In genomic region chr9:108826700-108827340, GRCm38 (mm10) we compare ENCODE assay signal across 8 mouse cellular contexts. TPM values are rescaled to one million over a fixed set of nuclear protein-coding genes. Genes with fewer than 3 reads are reported as not detected.
A peak's percentile ranks its signal among the peaks of the same experiment; 100 is the strongest.
DNase-seq lines count a peak whose midpoint lies in the region; ATAC-seq lines count a peak whose summit lies in the region.

No protein-coding gene starts in this region.

- WGBS in intestine, embryonic 16.5 days = 2% methylated on average over 39 of the region's 39 CpGs
- WGBS in liver, embryonic 11.5 days = 3% methylated on average over 39 of the region's 39 CpGs

- H3K9me3 ChIP-seq in intestine, embryonic 16.5 days (ENCODE audit: control insufficient read depth, low read length) = no peaks in the 10 kb centered on the region
- no peaks in the 10 kb centered on the region for H3K9me3 ChIP-seq in liver, embryonic 11.5 days (ENCODE audit: control insufficient read depth, low read length)

- H3K27ac ChIP-seq in intestine, embryonic 16.5 days (ENCODE audit: low read length) = no peak overlapping the region
- no peak overlapping the region for H3K27ac ChIP-seq in liver, embryonic 11.5 days (ENCODE audit: low read depth, low read length)

- no peak overlapping the region for H3K9ac ChIP-seq in intestine, embryonic 16.5 days (ENCODE audit: low read depth, low read length)
- H3K9ac ChIP-seq in liver, embryonic 11.5 days (ENCODE audit: low read depth, low read length) = no peak overlapping the region

- H3K36me3 ChIP-seq in intestine, embryonic 16.5 days (ENCODE audit: control insufficient read depth, insufficient read depth, low read length) = no peaks in the 10 kb centered on the region
- no peaks in the 10 kb centered on the region for H3K36me3 ChIP-seq in liver, embryonic 11.5 days (ENCODE audit: control insufficient read depth, insufficient read depth, low read length)

- H3K27me3 ChIP-seq in intestine, embryonic 16.5 days (replicated peaks; ENCODE audit: control insufficient read depth, insufficient read depth, low read length) = peaks cover 68% of the 10 kb centered on the region
- H3K27me3 ChIP-seq in liver, embryonic 11.5 days (replicated peaks; ENCODE audit: control insufficient read depth, insufficient read depth, low read length) = peaks cover 88% of the 10 kb centered on the region

- peak overlapping the region; percentile 45 for H3K4me3 ChIP-seq in intestine, embryonic 16.5 days (ENCODE audit: low read length)
- H3K4me3 ChIP-seq in liver, embryonic 11.5 days (ENCODE audit: low read depth, low read length) = peak overlapping the region; percentile 48

- peaks cover 17% of the 10 kb centered on the region for H3K4me1 ChIP-seq in intestine, embryonic 16.5 days (ENCODE audit: control insufficient read depth, insufficient read depth, low read length)
- peaks cover 20% of the 10 kb centered on the region for H3K4me1 ChIP-seq in liver, embryonic 11.5 days (replicated peaks; ENCODE audit: control insufficient read depth, insufficient read depth, low read length)

- ATAC-seq in frontal cortex, adult (ENCODE audit: low TSS enrichment) = no peak
- ATAC-seq in intestine, embryonic 16.5 days = peak; percentile 59
- ATAC-seq in liver, embryonic 11.5 days (replicated peaks; ENCODE audit: low FRiP score) = peak; percentile 59; the same call in 1 of the 2 replicates

- peak; percentile 52 to 54 for DNase-seq in frontal cortex, postnatal 25 days (ENCODE audit: low spot score in 2 of 2)
- DNase-seq in embryo, embryonic 11 days = peak; percentile 84
- DNase-seq in heart, adult 11 months = peak; percentile 96
- peak; percentile 87 for DNase-seq in liver, embryonic 11.5 days (ENCODE audit: low spot score)
- peak; percentile 41 to 78 for DNase-seq in monocyte, adult 2 months (ENCODE audit: low read depth in 1 of 2, low spot score in 2 of 2)
- peak; percentile 64 to 68 for DNase-seq in spleen, postnatal 14 days (ENCODE audit: low spot score in 2 of 2)

- peak overlapping the region; percentile 56 for H3K4me2 ChIP-seq in intestine, embryonic 16.5 days (ENCODE audit: low read depth, low read length)
- peak overlapping the region; percentile 67 for H3K4me2 ChIP-seq in liver, embryonic 11.5 days

RNA-seq across cellular contexts. Expression of gene Celsr3, which starts 0.7 kb away (rescaled TPM):
- polyA plus RNA-seq in intestine, embryonic 16.5 days (2015; fragmentation: Nextera tagmentation; extraction: Ambion mirVana) = 0.47 and 0.61 TPM in 2 replicates
- 0.08 and 0.22 TPM in 2 replicates for polyA plus RNA-seq in liver, embryonic 11.5 days (2014; fragmentation: Nextera tagmentation; extraction: Ambion mirVana)

RNA-seq across cellular contexts. Expression of gene Nckipsd, which starts 18.7 kb away (rescaled TPM):
- polyA plus RNA-seq in intestine, embryonic 16.5 days (2015; fragmentation: Nextera tagmentation; extraction: Ambion mirVana) = 11.3 and 14.5 TPM in 2 replicates
- polyA plus RNA-seq in liver, embryonic 11.5 days (2014; fragmentation: Nextera tagmentation; extraction: Ambion mirVana) = 8.8 and 16.2 TPM in 2 replicates

RNA-seq across cellular contexts. Expression of gene Slc26a6, which starts 26.3 kb away (rescaled TPM):
- 75.9 and 94.2 TPM in 2 replicates for polyA plus RNA-seq in intestine, embryonic 16.5 days (2015; fragmentation: Nextera tagmentation; extraction: Ambion mirVana)
- polyA plus RNA-seq in liver, embryonic 11.5 days (2014; fragmentation: Nextera tagmentation; extraction: Ambion mirVana) = 9.0 and 10.5 TPM in 2 replicates

RNA-seq across cellular contexts. Expression of gene Ip6k2, which starts 43.2 kb away (rescaled TPM):
- 57.2 and 59.4 TPM in 2 replicates for polyA plus RNA-seq in intestine, embryonic 16.5 days (2015; fragmentation: Nextera tagmentation; extraction: Ambion mirVana)
- polyA plus RNA-seq in liver, embryonic 11.5 days (2014; fragmentation: Nextera tagmentation; extraction: Ambion mirVana) = 31.8 and 37.5 TPM in 2 replicates
